Comparison of ENCODE assay signal across 8 mouse cellular contexts in genomic region chr7:79577931-79578850, GRCm38 (mm10). TPM values are rescaled to one million over a fixed set of nuclear protein-coding genes. Genes with fewer than 3 reads are reported as not detected.
DNase-seq lines count a peak whose midpoint lies in the region; ATAC-seq lines count a peak whose summit lies in the region.

No protein-coding gene starts in this region.

- H3K4me1 ChIP-seq in heart, embryonic 14.5 days (ENCODE audit: control insufficient read depth in 2 of 2, insufficient read depth in 2 of 2, low read length in 2 of 2): peaks cover 10 to 20% of the 10 kb centered on the region in 2 experiments; a peak in 3 of 4 replicates
- H3K4me1 ChIP-seq in brown adipose tissue, adult 24 weeks (ENCODE audit: control insufficient read depth, insufficient read depth, insufficient read length, low read length): no peaks in the 10 kb centered on the region
- H3K4me1 ChIP-seq in hindbrain, embryonic 13.5 days (replicated peaks): peaks cover 48% of the 10 kb centered on the region
- H3K4me1 ChIP-seq in midbrain, embryonic 12.5 days: peaks cover 54% of the 10 kb centered on the region

- H3K9ac ChIP-seq in heart, embryonic 14.5 days (ENCODE audit: low read length): peak overlapping the region; percentile 63; the same call in 1 of the 2 replicates
- peak overlapping the region; percentile 60 for H3K9ac ChIP-seq in hindbrain, embryonic 13.5 days
- H3K9ac ChIP-seq in midbrain, embryonic 12.5 days (replicated peaks): peak overlapping the region; percentile 43; the same call in 1 of the 2 replicates

- no peak overlapping the region; a peak in 1 of 4 replicates for H3K27ac ChIP-seq in heart, embryonic 14.5 days (replicated peaks in 1 of 2; ENCODE audit: control insufficient read depth in 1 of 2, insufficient read depth in 1 of 2, low read depth in 2 of 2, low read length in 2 of 2)
- H3K27ac ChIP-seq in brown adipose tissue, adult 24 weeks (replicated peaks; ENCODE audit: low read depth, low read length): 0 out of 2 replicates have a peak overlapping the region, but pooled peaks have one; percentile 0
- peak overlapping the region; percentile 94 for H3K27ac ChIP-seq in hindbrain, embryonic 13.5 days
- H3K27ac ChIP-seq in midbrain, embryonic 12.5 days (replicated peaks): peak overlapping the region; percentile 87

- H3K27me3 ChIP-seq in heart, embryonic 14.5 days (ENCODE audit: control insufficient read depth, insufficient read depth, low read length): peaks cover 75% of the 10 kb centered on the region
- H3K27me3 ChIP-seq in hindbrain, embryonic 13.5 days: peaks cover 36% of the 10 kb centered on the region
- H3K27me3 ChIP-seq in midbrain, embryonic 12.5 days: peaks cover 86% of the 10 kb centered on the region

- H3K4me2 ChIP-seq in heart, embryonic 14.5 days (ENCODE audit: low read length): peak overlapping the region; percentile 73
- H3K4me2 ChIP-seq in hindbrain, embryonic 13.5 days: peak overlapping the region; percentile 55
- H3K4me2 ChIP-seq in midbrain, embryonic 12.5 days (replicated peaks): peak overlapping the region; percentile 50

- no peak for DNase-seq in heart, postnatal 4 days
- no peak for DNase-seq in adrenal gland, postnatal 14 days
- no peak for DNase-seq in thymus, postnatal 0 days (ENCODE audit: low spot score)
- DNase-seq in thymus, postnatal 25 days: no peak

- no peaks in the 10 kb centered on the region for H3K36me3 ChIP-seq in heart, embryonic 14.5 days (ENCODE audit: control insufficient read depth, insufficient read depth, low read length)
- H3K36me3 ChIP-seq in hindbrain, embryonic 13.5 days: no peaks in the 10 kb centered on the region
- no peaks in the 10 kb centered on the region for H3K36me3 ChIP-seq in midbrain, embryonic 12.5 days

- no peaks in the 10 kb centered on the region for H3K9me3 ChIP-seq in heart, embryonic 14.5 days (ENCODE audit: control insufficient read depth, low read length)
- no peaks in the 10 kb centered on the region for H3K9me3 ChIP-seq in hindbrain, embryonic 13.5 days
- no peaks in the 10 kb centered on the region for H3K9me3 ChIP-seq in midbrain, embryonic 12.5 days

- no peak for ATAC-seq in heart, embryonic 14.5 days (ENCODE audit: insufficient number of reproducible peaks, insufficient read depth, low FRiP score, low read depth)
- ATAC-seq in hindbrain, embryonic 13.5 days (ENCODE audit: low FRiP score): peak; percentile 30
- ATAC-seq in midbrain, embryonic 12.5 days (ENCODE audit: low FRiP score, low read depth): peak; percentile 57

- 9% methylated on average over 24 of the region's 25 CpGs for whole genome bisulfite sequencing in heart, embryonic 14.5 days
- WGBS in hindbrain, embryonic 13.5 days: 2% methylated on average over 23 of the region's 25 CpGs
- 1% methylated on average over 23 of the region's 25 CpGs for WGBS in midbrain, embryonic 12.5 days

- peak overlapping the region; percentile 33 to 40; a peak in 3 of 4 replicates for H3K4me3 ChIP-seq in heart, embryonic 14.5 days (ENCODE audit: control insufficient read depth in 1 of 2, insufficient read depth in 1 of 2, low read depth in 1 of 2, low read length in 2 of 2)
- peak overlapping the region; percentile 39; the same call in 1 of the 2 replicates for H3K4me3 ChIP-seq in brown adipose tissue, adult 24 weeks (ENCODE audit: insufficient read depth, low read depth, low read length)
- peak overlapping the region; percentile 29 for H3K4me3 ChIP-seq in hindbrain, embryonic 13.5 days
- H3K4me3 ChIP-seq in midbrain, embryonic 12.5 days: peak overlapping the region; percentile 25; the same call in 1 of the 2 replicates

RNA-seq across cellular contexts. Expression of gene Rhcg, which starts 39.3 kb away (rescaled TPM):
- not detected in 2 replicates for polyA plus RNA-seq in heart, embryonic 14.5 days (2014; fragmentation: Nextera tagmentation; extraction: Ambion mirVana)
- total RNA-seq in heart, postnatal 4 days (2021): not detected
- not detected in 2 replicates for polyA plus RNA-seq in brown adipose tissue, adult 24 weeks (2012; ENCODE audit: insufficient read depth, insufficient read length, missing spikeins)
- polyA plus RNA-seq in hindbrain, embryonic 13.5 days (2015; fragmentation: Nextera tagmentation; extraction: Ambion mirVana): 4.8 and 5.2 TPM in 2 replicates
- 1.5 and 2.2 TPM in 2 replicates for polyA plus RNA-seq in midbrain, embryonic 12.5 days (2016; fragmentation: Nextera tagmentation; extraction: Ambion mirVana)
- 1.9 and 2.4 TPM in 2 replicates for total RNA-seq in adrenal gland, postnatal 14 days (2021)
- 0.57 and 0.82 TPM in 2 replicates for polyA plus RNA-seq in thymus, postnatal 0 days (2015; fragmentation: Nextera tagmentation; extraction: Ambion mirVana)

Comparison
In these comparisons a context has a peak if more than half of its experiments do, and no peak if none do; other contexts are left out.
1. H3K27ac ChIP-seq: peak in brown adipose tissue, adult 24 weeks (single experiment), hindbrain, embryonic 13.5 days (single experiment) and midbrain, embryonic 12.5 days (single experiment); none in heart, embryonic 14.5 days (0 of 2).
2. Peak in every context shown above with its lines, with median percentiles within 50 percentile points of each other: H3K4me2 ChIP-seq, H3K4me3 ChIP-seq and H3K9ac ChIP-seq.